Mouse (Mus musculus) olfactory bulb, adult 2 months (tissue): ENCODE data around the gene Slc34a2.

Experiments
- CTCF ChIP-seq: fragments of 200-500 bp; IDR thresholded peaks from 2 replicates; pipeline ENCODE4 v1.5.1; 2012; ENCODE audit warnings: low read depth, mild to moderate bottlenecking, low read length, moderate library complexity; ENCODE audit not compliant: insufficient read depth
- POLR2A ChIP-seq: fragments of 200-500 bp; IDR thresholded peaks from 2 replicates; pipeline ENCODE4 v1.6.1; 2012; ENCODE audit warnings: mild to moderate bottlenecking, low read depth, low read length, moderate library complexity; ENCODE audit not compliant: insufficient read depth

GRCm38 (mm10) chr5:52992210-52992897 is 45.5 kb upstream of the Slc34a2 start:
- TF ChIP-seq POLR2A (no peak), CTCF (no peak)
